Mouse (Mus musculus): ENCODE results near the gene Large2. TPM values are rescaled to one million over a fixed set of nuclear protein-coding genes. Genes with fewer than 3 reads are reported as not detected.

The Large2 gene
- polyA plus RNA-seq, 1 experiment from 2014 or later: 3.0 TPM

DNA sequence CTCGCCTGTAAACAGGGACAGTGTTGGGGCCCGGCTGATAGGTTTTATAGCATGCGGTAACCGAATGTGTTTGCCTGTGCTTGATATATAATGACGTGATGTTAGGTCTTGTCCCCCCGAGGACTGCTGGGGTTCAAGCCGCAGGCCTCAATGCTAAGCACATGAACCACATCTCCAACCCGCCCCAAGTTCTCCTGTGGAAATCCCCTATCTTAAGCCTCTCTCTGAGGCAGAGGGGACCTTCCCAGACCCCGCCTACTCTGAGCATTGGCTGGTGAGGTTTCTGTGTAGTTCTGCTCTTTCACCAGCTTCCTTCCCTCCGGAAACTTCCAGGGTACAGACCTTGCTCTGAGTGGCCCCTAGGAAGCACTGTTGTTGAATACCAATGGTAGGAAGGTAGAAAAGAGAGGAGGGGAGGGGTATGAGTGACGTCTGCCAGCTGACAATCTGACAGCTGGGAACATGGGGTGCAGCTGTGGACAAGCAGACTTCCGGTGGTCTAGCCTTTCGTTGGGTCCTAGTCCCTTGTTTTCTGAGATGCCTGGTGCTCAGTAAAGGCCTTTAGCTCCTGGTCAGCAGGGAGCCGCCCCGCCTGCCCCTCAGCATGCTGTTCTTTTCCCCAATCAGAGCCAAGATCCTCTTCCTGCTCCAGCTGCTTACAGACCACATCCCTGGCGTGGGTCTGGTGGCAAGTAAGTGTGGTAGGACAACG, 5.3 kb upstream of the Large2 start:
- DNase-seq (ENCODE audit: low spot score): no peak
- Histone ChIP-seq H3K9me3 (ENCODE audit: control insufficient read depth, low read length) (no peaks in the 10 kb centered on the region), H3K4me2 (ENCODE audit: low read depth) (no peak overlapping the region), H3K4me1 (ENCODE audit: control insufficient read depth, insufficient read depth, low read length) (peaks cover 8% of the 10 kb centered on the region), H3K36me3 (ENCODE audit: control insufficient read depth, insufficient read depth, low read length) (peaks cover 9% of the 10 kb centered on the region), H3K9ac (ENCODE audit: low read length) (no peak overlapping the region), H3K27me3 (ENCODE audit: control insufficient read depth, insufficient read depth, low read length) (no peaks in the 10 kb centered on the region), H3K27ac (ENCODE audit: low read depth, low read length) (no peak overlapping the region), H3K4me3 (ENCODE audit: low read depth, low read length) (no peak overlapping the region)
- 78% methylated on average over 17 of the region's 17 CpGs for WGBS
- ATAC-seq (ENCODE audit: insufficient read depth, low FRiP score, low TSS enrichment): no peak

DNA sequence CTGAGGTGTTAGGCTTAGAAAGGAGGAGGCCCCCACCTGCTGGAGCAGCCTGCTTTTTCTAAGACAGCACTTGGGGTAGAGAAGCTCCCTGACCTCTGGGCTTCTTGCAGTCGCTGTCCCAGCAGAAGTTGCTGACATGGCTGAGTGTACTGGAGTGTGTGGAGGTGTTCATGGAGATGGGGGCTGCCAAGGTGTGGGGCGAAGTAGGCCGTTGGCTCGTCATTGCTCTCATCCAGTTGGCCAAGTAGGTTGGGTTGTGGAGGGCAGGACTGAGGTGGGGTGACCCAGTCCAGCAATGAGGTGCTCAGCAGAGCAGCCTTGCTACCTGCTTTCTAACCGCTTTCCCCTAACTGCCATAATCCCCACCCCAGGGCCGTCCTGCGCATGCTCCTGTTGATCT, 2.7 kb upstream of the Large2 start:
- Histone ChIP-seq H3K27me3 (ENCODE audit: control insufficient read depth, insufficient read depth, low read length) (no peaks in the 10 kb centered on the region), H3K27ac (ENCODE audit: low read depth, low read length) (no peak overlapping the region), H3K4me2 (ENCODE audit: low read depth) (no peak overlapping the region), H3K4me3 (ENCODE audit: low read depth, low read length) (no peak overlapping the region), H3K9ac (ENCODE audit: low read length) (no peak overlapping the region), H3K36me3 (ENCODE audit: control insufficient read depth, insufficient read depth, low read length) (peaks cover 6% of the 10 kb centered on the region), H3K4me1 (ENCODE audit: control insufficient read depth, insufficient read depth, low read length) (peaks cover 8% of the 10 kb centered on the region), H3K9me3 (ENCODE audit: control insufficient read depth, low read length) (no peaks in the 10 kb centered on the region)
- WGBS: 90% methylated on average over 7 of the region's 7 CpGs
- DNase-seq (ENCODE audit: low spot score) (no peak), ATAC-seq (ENCODE audit: insufficient read depth, low FRiP score, low TSS enrichment) (no peak)

DNA sequence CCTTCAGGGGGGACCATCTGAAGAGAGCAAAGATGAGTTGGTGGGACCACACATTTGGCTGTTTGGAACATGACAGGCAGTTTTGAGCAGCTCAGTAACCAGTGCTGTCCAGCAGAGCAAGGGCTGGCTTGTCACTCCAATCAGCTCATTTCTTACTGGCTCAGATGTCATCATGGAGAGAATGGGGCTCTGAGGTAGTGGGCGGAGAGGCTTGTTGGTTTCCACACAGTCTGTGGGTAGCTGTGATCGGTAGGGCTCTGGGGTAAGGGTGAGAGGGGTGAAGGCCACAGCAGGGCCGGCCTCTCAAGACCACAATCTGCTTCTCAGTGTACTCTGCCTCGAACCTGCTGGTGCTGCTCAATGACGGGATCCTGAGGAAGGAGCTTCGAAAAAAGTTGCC, 1.6 kb upstream of the Large2 start:
- 85% methylated on average over 6 of the region's 6 CpGs for WGBS
- H3K4me1 ChIP-seq (ENCODE audit: control insufficient read depth, insufficient read depth, low read length): peaks cover 18% of the 10 kb centered on the region
- no peak for DNase-seq (ENCODE audit: low spot score)
- peaks cover 4% of the 10 kb centered on the region for H3K36me3 ChIP-seq (ENCODE audit: control insufficient read depth, insufficient read depth, low read length)
- no peak for ATAC-seq (ENCODE audit: insufficient read depth, low FRiP score, low TSS enrichment)
- no peaks in the 10 kb centered on the region; the same call in 1 of the 2 replicates for H3K27me3 ChIP-seq (ENCODE audit: control insufficient read depth, insufficient read depth, low read length)
- H3K4me2 ChIP-seq (ENCODE audit: low read depth): peak overlapping the region; percentile 74
- peak overlapping the region; percentile 59; the same call in 1 of the 2 replicates for H3K4me3 ChIP-seq (ENCODE audit: low read depth, low read length)
- H3K9ac ChIP-seq (ENCODE audit: low read length): no peak overlapping the region
- no peaks in the 10 kb centered on the region for H3K9me3 ChIP-seq (ENCODE audit: control insufficient read depth, low read length)
- H3K27ac ChIP-seq (ENCODE audit: low read depth, low read length): no peak overlapping the region

DNA sequence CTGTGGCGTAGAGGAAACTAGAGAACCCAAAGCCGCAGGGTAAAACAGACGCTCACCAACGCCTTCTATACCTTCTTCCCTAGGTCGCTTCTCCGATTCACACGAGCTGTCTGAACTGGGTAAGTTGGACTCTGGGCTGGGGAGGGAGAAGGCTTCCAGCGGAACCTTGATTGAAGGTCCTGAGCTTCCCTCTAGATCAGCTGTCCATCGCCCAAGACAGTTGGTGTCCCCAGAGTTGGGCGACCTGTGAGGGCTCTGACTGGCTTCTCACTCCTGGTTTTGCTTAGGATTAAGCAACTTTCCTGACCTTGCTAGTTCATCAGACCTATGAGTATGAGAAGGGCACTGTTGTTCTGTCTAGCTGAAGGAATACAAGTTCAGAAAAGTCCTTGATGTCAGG, 1.1 kb upstream of the Large2 start:
- Histone ChIP-seq H3K4me3 (ENCODE audit: low read depth, low read length) (peak overlapping the region; percentile 59), H3K36me3 (ENCODE audit: control insufficient read depth, insufficient read depth, low read length) (peaks cover 3% of the 10 kb centered on the region), H3K4me2 (ENCODE audit: low read depth) (peak overlapping the region; percentile 74), H3K27ac (ENCODE audit: low read depth, low read length) (no peak overlapping the region; the same call in 1 of the 2 replicates), H3K9ac (ENCODE audit: low read length) (peak overlapping the region; percentile 55), H3K9me3 (ENCODE audit: control insufficient read depth, low read length) (no peaks in the 10 kb centered on the region), H3K4me1 (ENCODE audit: control insufficient read depth, insufficient read depth, low read length) (peaks cover 22% of the 10 kb centered on the region), H3K27me3 (ENCODE audit: control insufficient read depth, insufficient read depth, low read length) (peaks cover 4% of the 10 kb centered on the region)
- ATAC-seq (ENCODE audit: insufficient read depth, low FRiP score, low TSS enrichment): no peak
- DNase-seq (ENCODE audit: low spot score): no peak
- WGBS: 14% methylated on average over 10 of the region's 10 CpGs

DNA sequence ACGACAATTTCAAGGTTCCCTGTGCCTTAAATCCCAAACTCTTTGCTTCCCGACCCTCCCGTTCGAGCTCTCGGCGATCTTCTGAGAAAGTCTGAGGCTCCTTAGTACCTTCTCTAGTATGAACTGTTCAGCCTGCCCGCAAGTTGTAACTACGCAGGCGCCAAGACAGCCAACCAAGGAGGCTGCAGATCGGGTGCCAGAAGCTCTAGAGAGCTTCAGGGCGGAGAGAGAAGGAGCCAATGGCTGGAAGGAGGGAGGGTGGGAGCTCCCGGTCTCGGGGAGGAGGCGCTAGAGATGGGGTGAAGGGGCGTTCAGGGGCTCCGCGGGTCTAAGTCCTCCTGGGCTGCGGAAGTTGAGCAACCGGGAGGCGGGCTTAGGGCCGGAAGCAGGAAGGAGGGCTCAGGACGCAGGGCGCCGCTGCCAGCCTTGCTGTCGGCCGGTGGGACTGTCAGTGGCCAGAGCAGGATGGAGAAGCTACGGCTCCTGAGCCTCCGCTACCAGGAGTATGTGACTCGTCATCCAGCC, 492 bp upstream of the Large2 start:
- H3K4me3 ChIP-seq (ENCODE audit: low read depth, low read length): peak overlapping the region; percentile 59
- H3K36me3 ChIP-seq (ENCODE audit: control insufficient read depth, insufficient read depth, low read length): peaks cover 3% of the 10 kb centered on the region
- WGBS: under 1% methylated on average over 29 of the region's 29 CpGs
- ATAC-seq (ENCODE audit: insufficient read depth, low FRiP score, low TSS enrichment) (peak; percentile 86), DNase-seq (ENCODE audit: low spot score) (peak; percentile 94)
- H3K27me3 ChIP-seq (ENCODE audit: control insufficient read depth, insufficient read depth, low read length): peaks cover 8% of the 10 kb centered on the region
- no peaks in the 10 kb centered on the region for H3K9me3 ChIP-seq (ENCODE audit: control insufficient read depth, low read length)
- peak overlapping the region; percentile 55 for H3K9ac ChIP-seq (ENCODE audit: low read length)
- H3K27ac ChIP-seq (ENCODE audit: low read depth, low read length): peak overlapping the region; percentile 63
- H3K4me1 ChIP-seq (ENCODE audit: control insufficient read depth, insufficient read depth, low read length): peaks cover 23% of the 10 kb centered on the region
- peak overlapping the region; percentile 74 for H3K4me2 ChIP-seq (ENCODE audit: low read depth)

DNA sequence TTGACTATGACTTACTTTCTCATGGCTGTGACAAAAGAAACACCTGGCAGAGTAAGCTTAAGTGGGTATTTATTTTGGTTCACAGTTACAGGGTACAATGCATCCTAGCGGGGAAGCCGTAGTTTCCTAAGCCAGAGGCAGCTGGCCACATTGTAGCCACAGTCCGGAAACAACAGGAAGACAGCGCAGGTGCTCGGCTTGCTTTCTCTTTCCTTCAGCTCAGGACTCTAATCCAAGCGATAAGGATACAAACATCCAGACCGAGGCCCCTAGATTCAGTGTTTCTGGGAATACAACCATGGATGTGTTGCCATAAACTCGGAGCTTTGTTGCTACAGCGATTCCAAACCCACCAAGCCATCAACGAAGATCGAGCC, 1.2 kb downstream of the Large2 start:
- Histone ChIP-seq H3K9me3 (ENCODE audit: control insufficient read depth, low read length) (no peaks in the 10 kb centered on the region), H3K36me3 (ENCODE audit: control insufficient read depth, insufficient read depth, low read length) (no peaks in the 10 kb centered on the region), H3K4me2 (ENCODE audit: low read depth) (no peak overlapping the region), H3K27me3 (ENCODE audit: control insufficient read depth, insufficient read depth, low read length) (peaks cover 9% of the 10 kb centered on the region), H3K9ac (ENCODE audit: low read length) (no peak overlapping the region), H3K27ac (ENCODE audit: low read depth, low read length) (no peak overlapping the region), H3K4me3 (ENCODE audit: low read depth, low read length) (no peak overlapping the region), H3K4me1 (ENCODE audit: control insufficient read depth, insufficient read depth, low read length) (peaks cover 23% of the 10 kb centered on the region)
- WGBS: 80% methylated on average over 11 of the region's 11 CpGs
- DNase-seq (ENCODE audit: low spot score) (no peak), ATAC-seq (ENCODE audit: insufficient read depth, low FRiP score, low TSS enrichment) (no peak)

DNA sequence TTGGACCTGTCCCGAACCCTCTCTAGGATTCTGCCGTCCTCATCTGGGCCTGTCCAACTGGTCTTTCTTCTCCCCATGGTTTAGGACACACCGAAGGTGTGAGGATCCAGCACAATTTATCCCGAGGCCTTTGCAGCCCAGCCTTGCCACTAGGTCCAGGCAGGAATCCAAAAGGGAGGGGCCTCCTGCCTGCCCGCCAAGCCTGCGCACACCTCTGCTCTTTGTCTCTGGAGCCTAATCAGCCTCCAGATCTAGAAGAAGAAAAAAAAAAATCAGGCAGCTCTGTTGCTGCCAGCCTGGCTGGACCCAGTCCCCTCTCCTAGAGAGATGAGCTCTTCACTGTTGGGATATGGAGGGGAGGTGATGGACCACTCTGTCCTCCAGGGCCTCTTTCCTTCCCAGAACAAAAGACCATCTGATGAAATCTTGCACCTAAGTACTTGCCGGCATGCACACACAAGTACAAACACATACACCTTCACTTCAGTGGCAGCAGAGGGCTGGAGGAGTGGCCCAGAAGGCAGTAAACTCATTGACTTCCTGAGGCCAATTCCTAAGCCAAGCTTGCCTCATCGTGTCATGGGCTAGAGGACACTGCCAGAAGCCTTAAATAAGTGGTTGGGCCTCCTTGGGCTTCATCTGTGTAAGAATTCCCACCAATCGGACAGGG, 1.8 kb downstream of the Large2 start:
- H3K27me3 ChIP-seq (ENCODE audit: control insufficient read depth, insufficient read depth, low read length): peaks cover 9% of the 10 kb centered on the region
- H3K36me3 ChIP-seq (ENCODE audit: control insufficient read depth, insufficient read depth, low read length): no peaks in the 10 kb centered on the region
- no peak overlapping the region for H3K4me3 ChIP-seq (ENCODE audit: low read depth, low read length)
- WGBS: 37% methylated on average over 9 of the region's 9 CpGs
- ATAC-seq (ENCODE audit: insufficient read depth, low FRiP score, low TSS enrichment): no peak
- no peak for DNase-seq (ENCODE audit: low spot score)
- peaks cover 23% of the 10 kb centered on the region for H3K4me1 ChIP-seq (ENCODE audit: control insufficient read depth, insufficient read depth, low read length)
- no peak overlapping the region for H3K4me2 ChIP-seq (ENCODE audit: low read depth)
- H3K27ac ChIP-seq (ENCODE audit: low read depth, low read length): no peak overlapping the region
- no peaks in the 10 kb centered on the region for H3K9me3 ChIP-seq (ENCODE audit: control insufficient read depth, low read length)
- no peak overlapping the region for H3K9ac ChIP-seq (ENCODE audit: low read length)

DNA sequence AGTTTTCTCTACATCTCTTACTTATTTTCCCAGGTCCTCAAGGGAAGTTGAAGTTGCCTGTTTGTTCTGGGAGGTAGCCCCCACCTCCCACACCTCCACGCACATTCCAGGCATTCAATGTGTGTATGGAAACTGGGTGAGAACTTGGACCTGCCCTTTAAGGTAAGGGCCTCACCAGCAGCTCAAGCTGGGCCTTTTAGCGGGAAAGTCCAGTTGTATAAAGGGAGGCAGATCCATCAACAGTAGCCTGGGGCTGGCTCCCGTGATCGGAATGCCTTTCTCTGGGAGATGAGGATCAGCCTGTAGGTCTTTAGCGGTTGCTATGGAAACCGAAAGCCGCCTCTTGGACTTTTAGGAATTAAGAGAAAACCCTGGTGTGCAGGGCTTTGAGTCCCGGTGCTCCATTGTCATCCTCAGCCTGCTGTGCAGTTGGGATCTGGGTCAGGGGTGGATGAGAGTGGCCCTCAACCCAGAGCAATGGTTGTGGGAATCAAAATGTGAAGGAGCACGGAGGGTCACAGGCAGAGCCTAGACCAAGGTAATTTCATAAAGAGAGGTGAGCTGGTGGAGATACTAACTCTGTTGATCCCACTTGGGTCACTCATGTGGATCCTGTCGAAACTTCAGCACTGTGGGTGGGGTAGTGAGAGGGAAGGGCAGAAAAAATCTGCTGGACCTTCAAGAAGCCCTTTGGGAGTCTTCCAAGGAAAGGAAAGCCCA, 2.5 kb downstream of the Large2 start:
- no peak overlapping the region for H3K27ac ChIP-seq (ENCODE audit: low read depth, low read length)
- no peak overlapping the region for H3K4me3 ChIP-seq (ENCODE audit: low read depth, low read length)
- H3K4me1 ChIP-seq (ENCODE audit: control insufficient read depth, insufficient read depth, low read length): peaks cover 23% of the 10 kb centered on the region
- peaks cover 9% of the 10 kb centered on the region for H3K27me3 ChIP-seq (ENCODE audit: control insufficient read depth, insufficient read depth, low read length)
- DNase-seq (ENCODE audit: low spot score): peak; percentile 46
- 14% methylated on average over 10 of the region's 10 CpGs for WGBS
- H3K36me3 ChIP-seq (ENCODE audit: control insufficient read depth, insufficient read depth, low read length): no peaks in the 10 kb centered on the region
- ATAC-seq (ENCODE audit: insufficient read depth, low FRiP score, low TSS enrichment): no peak
- H3K4me2 ChIP-seq (ENCODE audit: low read depth): no peak overlapping the region
- H3K9me3 ChIP-seq (ENCODE audit: control insufficient read depth, low read length): no peaks in the 10 kb centered on the region
- H3K9ac ChIP-seq (ENCODE audit: low read length): no peak overlapping the region
